ENCODE assay signal across 8 mouse cellular contexts in the genomic region with DNA sequence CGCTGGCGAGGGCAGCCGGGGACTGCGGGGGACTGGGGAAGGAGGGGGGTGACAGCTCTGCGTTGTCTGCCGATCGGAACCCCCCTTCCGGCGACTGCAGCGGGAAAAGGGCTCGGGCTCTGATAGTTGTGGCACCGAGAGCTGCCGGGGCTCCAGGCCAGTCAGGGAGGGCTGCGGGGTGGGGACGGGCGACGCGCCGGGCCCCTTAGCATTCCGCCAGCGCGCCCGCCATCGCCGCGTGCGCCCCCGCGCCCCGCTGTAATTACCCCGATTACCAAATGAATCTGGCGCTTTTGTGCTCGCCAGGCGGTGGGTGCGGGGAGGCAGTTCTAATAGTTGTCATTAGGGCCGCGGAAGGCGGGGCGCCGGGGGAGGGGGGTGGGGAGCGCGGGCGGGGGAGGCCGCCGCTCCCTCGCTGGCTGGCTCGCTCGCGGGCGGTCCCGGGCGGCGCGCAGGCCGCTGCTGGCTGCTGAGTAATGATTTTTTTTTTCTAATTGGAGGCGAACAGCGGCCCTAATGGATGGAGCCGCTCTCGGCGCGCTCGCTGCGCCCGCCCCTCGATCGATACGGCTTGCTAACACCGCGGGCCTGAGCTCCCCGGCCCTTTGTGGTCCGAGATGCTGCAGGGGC.
A peak's percentile ranks its signal among the peaks of the same experiment; 100 is the strongest.
DNase-seq lines count a peak whose midpoint lies in the region; ATAC-seq and TF ChIP-seq lines count a peak whose summit lies in the region.

No protein-coding gene starts in this region.

- TF ChIP-seq POLR2A in lung, adult 2 months (IDR thresholded peaks at IDR 0.05; ENCODE audit: borderline replicate concordance, extremely low read depth, low read depth, low read length) = no peak
- TF ChIP-seq POLR2A in olfactory bulb, adult 2 months (IDR thresholded peaks at IDR 0.05; ENCODE audit: insufficient read depth, low read depth, low read length) = no peak

- 10% methylated on average over 68 of the region's 71 CpGs for WGBS in lung, adult 2 months
- WGBS in heart, embryonic 14.5 days = 5% methylated on average over 54 of the region's 71 CpGs
- 2% methylated on average over 51 of the region's 71 CpGs for WGBS in liver, embryonic 16.5 days (ENCODE audit: insufficient replicate concordance)
- WGBS in olfactory bulb, adult 2 months = 4% methylated on average over 57 of the region's 71 CpGs

- H3K27ac ChIP-seq in heart, embryonic 14.5 days (replicated peaks in 1 of 2; ENCODE audit: control insufficient read depth in 1 of 2, insufficient read depth in 1 of 2, low read depth in 2 of 2, low read length in 2 of 2) = peak overlapping the region; percentile 33 to 55; a peak in 3 of 4 replicates
- H3K27ac ChIP-seq in liver, embryonic 16.5 days (ENCODE audit: low read length) = no peak overlapping the region
- H3K27ac ChIP-seq in olfactory bulb, adult 2 months (ENCODE audit: insufficient read depth, low read depth, low read length) = peak overlapping the region; percentile 20; the same call in 1 of the 2 replicates

- H3K27me3 ChIP-seq in heart, embryonic 14.5 days (ENCODE audit: control insufficient read depth, insufficient read depth, low read length) = peaks cover 11% of the 10 kb centered on the region
- H3K27me3 ChIP-seq in liver, embryonic 16.5 days (ENCODE audit: control insufficient read depth, insufficient read depth, low read depth, low read length) = peaks cover 26% of the 10 kb centered on the region

- H3K9ac ChIP-seq in heart, embryonic 14.5 days (ENCODE audit: low read length) = peak overlapping the region; percentile 71
- peak overlapping the region; percentile 20; the same call in 1 of the 2 replicates for H3K9ac ChIP-seq in liver, embryonic 16.5 days (ENCODE audit: low read depth, low read length)

- peak overlapping the region; percentile 44 for H3K4me3 ChIP-seq in lung, adult 2 months (replicated peaks; ENCODE audit: extremely low read depth, low read depth, low read length)
- H3K4me3 ChIP-seq in heart, embryonic 14.5 days (ENCODE audit: control insufficient read depth in 1 of 2, insufficient read depth in 1 of 2, low read depth in 1 of 2, low read length in 2 of 2) = peak overlapping the region; percentile 50 to 56
- peak overlapping the region; percentile 48 for H3K4me3 ChIP-seq in liver, embryonic 16.5 days (ENCODE audit: low read depth, low read length)
- H3K4me3 ChIP-seq in olfactory bulb, adult 2 months (ENCODE audit: insufficient read depth, low read depth, low read length) = peak overlapping the region; percentile 41

- no peak for DNase-seq in lung, adult 2 months
- no peak for DNase-seq in lung, postnatal 25 days (ENCODE audit: low spot score)
- DNase-seq in cerebellum, postnatal 14 days = peak; percentile 24 to 37
- DNase-seq in kidney, postnatal 10 days = peak; percentile 69
- DNase-seq in spleen, adult 12 weeks (ENCODE audit: low spot score) = no peak

- H3K4me1 ChIP-seq in lung, adult 2 months (ENCODE audit: control insufficient read depth, insufficient read depth, low read length) = 0 out of 2 replicates have a peak, but pooled peaks cover 3% of the 10 kb centered on the region
- peaks cover 12 to 17% of the 10 kb centered on the region in 2 experiments; a peak in 3 of 4 replicates for H3K4me1 ChIP-seq in heart, embryonic 14.5 days (ENCODE audit: control insufficient read depth in 2 of 2, insufficient read depth in 2 of 2, low read length in 2 of 2)
- no peaks in the 10 kb centered on the region for H3K4me1 ChIP-seq in liver, embryonic 16.5 days (ENCODE audit: control insufficient read depth, low read depth, low read length)
- peaks cover 29% of the 10 kb centered on the region for H3K4me1 ChIP-seq in olfactory bulb, adult 2 months (ENCODE audit: control insufficient read depth, insufficient read depth, low read length)

- peak overlapping the region; percentile 84 for H3K4me2 ChIP-seq in heart, embryonic 14.5 days (ENCODE audit: low read length)
- H3K4me2 ChIP-seq in liver, embryonic 16.5 days (ENCODE audit: low read depth, low read length) = peak overlapping the region; percentile 56

- H3K36me3 ChIP-seq in heart, embryonic 14.5 days (ENCODE audit: control insufficient read depth, insufficient read depth, low read length) = no peaks in the 10 kb centered on the region
- H3K36me3 ChIP-seq in liver, embryonic 16.5 days (ENCODE audit: control insufficient read depth, insufficient read depth) = no peaks in the 10 kb centered on the region

- ATAC-seq in heart, embryonic 14.5 days (ENCODE audit: insufficient number of reproducible peaks, insufficient read depth, low FRiP score, low read depth) = no peak
- peak; percentile 59 for ATAC-seq in liver, embryonic 16.5 days (ENCODE audit: low read depth)

- TF ChIP-seq CTCF in lung, adult 2 months (IDR thresholded peaks at IDR 0.05; ENCODE audit: insufficient read depth, low read length) = no peak
- TF ChIP-seq CTCF in olfactory bulb, adult 2 months (IDR thresholded peaks at IDR 0.05; ENCODE audit: insufficient read depth, low read depth, low read length) = no peak

- H3K9me3 ChIP-seq in heart, embryonic 14.5 days (ENCODE audit: control insufficient read depth, low read length) = no peaks in the 10 kb centered on the region
- H3K9me3 ChIP-seq in liver, embryonic 16.5 days (replicated peaks; ENCODE audit: control insufficient read depth, low read length) = no peaks in the 10 kb centered on the region

Comparison
In these comparisons a context has a peak if more than half of its experiments do, and no peak if none do; other contexts are left out.
1. DNase-seq: peak in cerebellum, postnatal 14 days (2 of 2) and kidney, postnatal 10 days (single experiment); none in lung, adult 2 months (single experiment), lung, postnatal 25 days (single experiment) and spleen, adult 12 weeks (single experiment).
2. Peak in every context shown above with its lines, with median percentiles within 50 percentile points of each other: H3K4me3 ChIP-seq.